Mouse (Mus musculus) ES-E14 (cell line): ENCODE measurements at regions not wholly inside any gene's neighbourhood (a gene's known extent, or its start where the extent isn't known, plus 50 kb on each side); places are given as distances from the start of the nearest gene placed in this dataset.

ENCODE experiments used
- CHD2 ChIP-seq: IDR thresholded peaks from 2 replicates; pipeline ENCODE4 v1.6.1; 2014; ENCODE audit warnings: mild to moderate bottlenecking, low read depth, low read length, inconsistent platforms
- HCFC1 ChIP-seq: IDR thresholded peaks from 2 replicates; pipeline ENCODE4 v1.6.1; 2012; ENCODE audit warnings: low read length, inconsistent platforms, borderline replicate concordance; ENCODE audit not compliant: insufficient read depth
- ZNF384 ChIP-seq: IDR thresholded peaks from 2 replicates; pipeline ENCODE4 v1.6.1; 2012; ENCODE audit warnings: low read depth, low read length, inconsistent platforms

- TF ChIP-seq CHD2, result 0 out of 2 replicates have a peak, but pooled peaks have one; percentile 21
- no peak for TF ChIP-seq ZNF384
- TF ChIP-seq HCFC1, result no peak
These were observed 201.4 kb downstream of the Enc1 start for GRCm38 (mm10) chr13:97442283-97442682.
